Mouse (Mus musculus): ENCODE measurements at regions not wholly inside any gene's neighbourhood (a gene's known extent, or its start where the extent isn't known, plus 50 kb on each side); places are given as distances from the start of the nearest gene placed in this dataset.

DNA sequence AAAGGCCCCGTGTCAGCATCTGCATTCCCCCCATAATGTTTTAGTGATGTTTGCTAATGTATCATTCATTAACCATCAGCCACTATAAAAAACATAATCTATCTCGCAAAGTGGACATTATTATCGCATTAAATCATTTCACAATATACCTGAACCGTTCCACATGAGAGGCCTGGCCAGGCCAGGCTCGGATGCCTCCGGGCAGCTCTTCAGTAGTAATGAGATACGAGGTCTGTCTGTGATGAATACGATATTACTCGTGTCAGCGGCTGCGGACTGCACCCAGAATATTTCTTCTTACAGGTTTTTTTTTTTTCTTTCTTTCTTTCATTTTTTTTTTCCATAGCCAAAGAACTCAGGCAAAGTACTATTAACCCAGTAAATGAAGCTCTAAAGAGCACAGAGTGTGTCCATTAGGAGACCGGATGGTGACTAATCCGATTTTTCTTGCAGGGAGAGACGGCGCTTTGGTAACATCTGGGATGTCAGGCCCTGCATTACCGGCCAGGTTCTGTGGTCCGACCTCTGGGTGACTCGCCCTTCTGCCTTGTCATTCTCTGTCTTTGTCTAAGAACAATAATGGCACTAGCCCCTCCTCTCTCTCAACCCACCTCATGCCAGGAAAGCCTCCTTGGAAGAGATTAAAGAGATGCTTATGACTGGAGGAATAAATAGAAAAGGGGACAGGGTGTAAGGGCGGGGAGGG, 145.5 kb downstream of the Slc35b3 start:
- Histone ChIP-seq H3K9ac (replicated peaks) (no peak overlapping the region), H3K36me3 (no peaks in the 10 kb centered on the region), H3K27me3 (replicated peaks) (no peaks in the 10 kb centered on the region), H3K4me1 (peaks cover 3% of the 10 kb centered on the region; the same call in 1 of the 2 replicates), H3K27ac (replicated peaks) (no peak overlapping the region), H3K4me2 (no peak overlapping the region), H3K4me3 (replicated peaks) (no peak overlapping the region), H3K9me3 (replicated peaks) (no peaks in the 10 kb centered on the region)
- 56% methylated on average over 19 of the region's 19 CpGs for WGBS
- no peak for ATAC-seq (ENCODE audit: low FRiP score)

DNA sequence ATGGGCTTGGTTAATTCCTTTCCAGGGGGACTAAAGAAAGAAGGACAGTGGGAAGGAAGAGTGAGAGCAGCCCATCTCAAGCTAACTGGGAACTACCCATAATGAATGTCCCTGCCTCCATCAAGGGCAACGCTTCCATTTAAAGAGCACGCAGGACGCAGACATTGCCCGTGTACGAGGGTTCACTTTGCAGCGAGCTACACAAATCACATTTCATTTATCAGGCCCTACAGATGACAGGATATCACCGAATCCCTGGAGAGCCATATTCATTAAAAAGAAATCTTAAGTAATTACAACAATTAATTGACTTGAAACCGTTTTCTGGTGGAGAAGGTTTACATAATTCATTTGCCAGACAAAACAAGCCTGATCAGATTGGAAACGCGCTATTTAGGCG, 139.7 kb upstream of the Eef1e1 start:
- Histone ChIP-seq H3K4me3 (replicated peaks) (no peak overlapping the region), H3K27ac (replicated peaks) (no peak overlapping the region), H3K9me3 (replicated peaks) (no peaks in the 10 kb centered on the region), H3K4me2 (peak overlapping the region; percentile 40), H3K4me1 (peaks cover 4% of the 10 kb centered on the region), H3K9ac (replicated peaks) (no peak overlapping the region), H3K36me3 (no peaks in the 10 kb centered on the region), H3K27me3 (replicated peaks) (no peaks in the 10 kb centered on the region)
- ATAC-seq (ENCODE audit: low FRiP score) = no peak; the same call in 1 of the 2 replicates
- WGBS = 44% methylated on average over 11 of the region's 11 CpGs

DNA sequence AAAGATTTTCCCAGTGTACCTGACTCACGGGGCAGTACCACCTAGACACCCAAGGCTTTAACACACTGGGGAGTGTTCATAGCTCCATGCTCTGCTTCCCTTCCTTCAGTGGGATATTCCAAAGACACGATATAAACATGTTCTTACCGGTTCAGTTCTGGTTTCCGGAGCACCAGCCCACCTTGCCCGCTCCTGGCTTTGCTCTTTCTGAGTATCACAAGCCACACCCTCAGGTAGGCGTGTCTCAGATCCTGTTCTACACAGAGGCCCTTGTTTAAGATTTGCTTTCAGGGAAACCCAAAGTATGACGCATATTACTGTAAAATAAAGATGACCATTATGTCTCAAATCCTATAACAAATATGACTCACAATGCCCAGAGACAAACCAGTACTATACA, 134.6 kb upstream of the Eef1e1 start:
- 48% methylated on average over 7 of the region's 7 CpGs for WGBS
- H3K9ac ChIP-seq (replicated peaks) = no peak overlapping the region
- no peaks in the 10 kb centered on the region for H3K9me3 ChIP-seq (replicated peaks)
- H3K27ac ChIP-seq (replicated peaks) = no peak overlapping the region
- H3K36me3 ChIP-seq = no peaks in the 10 kb centered on the region
- no peak for ATAC-seq (ENCODE audit: low FRiP score)
- H3K4me1 ChIP-seq = peaks cover 3% of the 10 kb centered on the region; the same call in 1 of the 2 replicates
- no peak overlapping the region for H3K4me2 ChIP-seq
- no peak overlapping the region for H3K4me3 ChIP-seq (replicated peaks)
- no peaks in the 10 kb centered on the region for H3K27me3 ChIP-seq (replicated peaks)

DNA sequence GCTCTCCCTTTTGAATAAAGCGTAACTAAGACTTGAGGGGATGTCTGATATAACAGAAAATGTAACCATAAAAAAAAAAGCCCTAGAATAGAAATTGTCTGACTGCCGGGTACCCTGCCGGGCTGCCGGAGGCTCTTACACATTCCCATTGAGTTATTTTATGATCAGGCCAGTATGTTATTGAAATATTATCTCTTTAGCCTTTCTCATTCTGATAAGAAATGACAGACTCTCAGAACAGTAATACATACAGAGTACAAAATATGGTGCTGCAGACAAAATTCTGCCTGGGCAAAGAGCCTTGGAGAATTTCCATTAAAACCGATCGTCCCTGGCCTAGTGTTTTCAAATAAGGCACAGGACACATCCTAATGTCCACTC, 121.8 kb upstream of the Eef1e1 start:
- H3K4me3 ChIP-seq (replicated peaks) = no peak overlapping the region
- no peaks in the 10 kb centered on the region for H3K36me3 ChIP-seq
- no peaks in the 10 kb centered on the region for H3K9me3 ChIP-seq (replicated peaks)
- 46% methylated on average over 6 of the region's 6 CpGs for WGBS
- H3K9ac ChIP-seq (replicated peaks) = no peak overlapping the region
- no peak overlapping the region for H3K27ac ChIP-seq (replicated peaks)
- H3K4me2 ChIP-seq = no peak overlapping the region
- H3K27me3 ChIP-seq (replicated peaks) = no peaks in the 10 kb centered on the region
- ATAC-seq (ENCODE audit: low FRiP score) = no peak
- H3K4me1 ChIP-seq = peaks cover 23% of the 10 kb centered on the region

DNA sequence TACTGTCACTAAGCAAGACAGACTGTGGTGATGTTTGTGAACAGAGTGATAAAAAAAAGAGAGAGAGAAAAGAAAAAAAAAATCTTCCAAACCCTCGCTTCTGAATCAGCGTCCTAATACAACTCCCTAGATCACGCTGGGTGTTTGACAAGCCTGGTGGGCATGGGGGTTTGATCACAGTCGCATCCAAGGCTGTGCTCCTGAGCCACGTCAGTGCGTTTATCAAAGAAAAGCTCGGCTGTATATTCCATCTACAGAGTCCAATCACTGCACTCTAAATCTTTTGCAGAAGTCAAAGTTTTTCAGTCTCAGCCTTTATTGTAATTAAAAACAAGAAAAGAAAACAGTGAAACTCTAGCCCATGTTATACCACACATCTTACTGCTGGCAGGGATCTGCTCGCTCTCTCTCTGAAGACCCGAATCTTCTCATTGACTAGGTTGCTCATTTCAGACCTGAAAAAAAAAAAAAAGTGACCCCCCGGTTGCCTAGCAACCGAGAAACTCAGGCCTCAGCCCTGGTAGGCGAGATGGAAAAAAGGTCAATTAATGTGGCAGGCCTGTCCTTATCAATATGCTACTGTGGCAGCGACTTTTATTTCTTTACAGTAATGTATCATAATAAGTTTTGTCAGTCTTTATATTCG, 121.2 kb upstream of the Eef1e1 start:
- no peak overlapping the region for H3K4me2 ChIP-seq
- no peak for ATAC-seq (ENCODE audit: low FRiP score)
- no peak overlapping the region for H3K4me3 ChIP-seq (replicated peaks)
- 41% methylated on average over 14 of the region's 14 CpGs for WGBS
- H3K27ac ChIP-seq (replicated peaks) = no peak overlapping the region
- H3K9me3 ChIP-seq (replicated peaks) = no peaks in the 10 kb centered on the region
- peaks cover 23% of the 10 kb centered on the region for H3K4me1 ChIP-seq
- no peaks in the 10 kb centered on the region for H3K36me3 ChIP-seq
- H3K27me3 ChIP-seq (replicated peaks) = no peaks in the 10 kb centered on the region
- no peak overlapping the region for H3K9ac ChIP-seq (replicated peaks)

DNA sequence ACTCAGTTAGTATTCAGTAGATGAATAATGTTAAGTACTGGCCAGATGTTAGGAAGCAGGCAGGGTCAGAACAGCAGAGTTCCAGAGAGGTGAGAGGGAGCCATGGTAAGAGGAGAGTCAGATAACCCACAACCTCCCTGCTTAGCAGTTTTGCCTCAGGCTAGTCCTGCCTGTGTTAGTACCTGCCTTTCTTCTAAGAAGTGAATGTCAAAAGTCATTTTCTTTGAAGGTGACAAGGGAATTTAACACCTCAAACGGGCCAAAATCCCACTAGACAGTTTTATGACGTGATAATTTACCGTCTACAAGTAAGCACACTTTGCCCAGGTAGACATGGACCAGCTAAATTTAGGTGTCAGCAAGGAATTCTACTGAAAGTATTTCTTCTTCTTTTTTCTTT, 117.7 kb upstream of the Eef1e1 start:
- Histone ChIP-seq H3K4me2 (no peak overlapping the region), H3K9me3 (replicated peaks) (no peaks in the 10 kb centered on the region), H3K4me1 (peaks cover 19% of the 10 kb centered on the region), H3K4me3 (replicated peaks) (no peak overlapping the region), H3K27ac (replicated peaks) (no peak overlapping the region), H3K9ac (replicated peaks) (no peak overlapping the region), H3K36me3 (no peaks in the 10 kb centered on the region), H3K27me3 (replicated peaks) (no peaks in the 10 kb centered on the region)
- ATAC-seq (ENCODE audit: low FRiP score) = no peak
- 80% methylated on average over 3 of the region's 3 CpGs for WGBS

DNA sequence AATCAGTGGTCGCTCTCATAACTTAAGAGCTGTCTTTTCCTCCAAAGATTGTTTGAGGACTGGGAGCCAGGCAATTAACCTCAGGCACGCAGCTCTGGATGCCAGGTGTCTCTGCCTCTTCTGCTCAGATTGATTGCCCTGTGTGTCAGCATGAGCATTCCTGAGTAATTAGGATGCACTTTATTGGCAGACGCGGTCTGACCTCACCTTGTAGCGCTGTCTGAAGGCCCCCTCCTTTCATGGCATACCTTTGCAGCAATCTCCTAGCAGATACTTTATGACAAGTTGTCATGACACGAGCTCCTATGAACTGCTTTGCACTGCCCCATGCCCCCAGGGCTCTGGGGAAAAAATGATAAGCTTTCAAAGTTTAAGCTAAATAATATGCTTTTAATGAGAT, 114.1 kb upstream of the Eef1e1 start:
- H3K27me3 ChIP-seq (replicated peaks) = no peaks in the 10 kb centered on the region
- H3K9ac ChIP-seq (replicated peaks) = no peak overlapping the region
- H3K4me3 ChIP-seq (replicated peaks) = no peak overlapping the region
- H3K36me3 ChIP-seq = no peaks in the 10 kb centered on the region
- no peak for ATAC-seq (ENCODE audit: low FRiP score)
- no peak overlapping the region for H3K27ac ChIP-seq (replicated peaks)
- no peaks in the 10 kb centered on the region for H3K9me3 ChIP-seq (replicated peaks)
- WGBS = 58% methylated on average over 6 of the region's 6 CpGs
- H3K4me2 ChIP-seq = no peak overlapping the region
- H3K4me1 ChIP-seq = no peaks in the 10 kb centered on the region

DNA sequence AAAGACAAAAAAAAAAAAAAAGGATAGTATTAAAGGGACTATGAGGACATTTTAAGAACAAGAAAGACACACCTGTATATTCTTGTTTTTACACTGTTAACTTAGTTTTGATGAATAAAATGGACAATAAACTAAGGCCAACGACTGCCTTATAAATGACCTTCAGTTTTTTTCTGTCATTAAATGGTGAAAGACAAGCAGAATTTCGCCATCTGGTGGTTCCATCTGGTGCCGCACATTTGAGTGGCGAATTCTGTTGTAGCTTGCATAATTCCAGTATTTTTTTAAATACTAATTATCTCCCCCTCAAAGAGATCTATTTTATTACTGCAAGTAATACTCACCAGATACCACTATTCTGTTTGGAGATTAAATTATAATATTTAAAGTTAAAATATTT, 107.3 kb upstream of the Eef1e1 start:
- no peaks in the 10 kb centered on the region for H3K27me3 ChIP-seq (replicated peaks)
- H3K27ac ChIP-seq (replicated peaks) = no peak overlapping the region
- 39% methylated on average over 4 of the region's 4 CpGs for WGBS
- H3K4me1 ChIP-seq = no peaks in the 10 kb centered on the region
- H3K9ac ChIP-seq (replicated peaks) = no peak overlapping the region
- H3K9me3 ChIP-seq (replicated peaks) = no peaks in the 10 kb centered on the region
- H3K36me3 ChIP-seq = no peaks in the 10 kb centered on the region
- H3K4me2 ChIP-seq = no peak overlapping the region
- H3K4me3 ChIP-seq (replicated peaks) = no peak overlapping the region
- ATAC-seq (ENCODE audit: low FRiP score) = no peak

DNA sequence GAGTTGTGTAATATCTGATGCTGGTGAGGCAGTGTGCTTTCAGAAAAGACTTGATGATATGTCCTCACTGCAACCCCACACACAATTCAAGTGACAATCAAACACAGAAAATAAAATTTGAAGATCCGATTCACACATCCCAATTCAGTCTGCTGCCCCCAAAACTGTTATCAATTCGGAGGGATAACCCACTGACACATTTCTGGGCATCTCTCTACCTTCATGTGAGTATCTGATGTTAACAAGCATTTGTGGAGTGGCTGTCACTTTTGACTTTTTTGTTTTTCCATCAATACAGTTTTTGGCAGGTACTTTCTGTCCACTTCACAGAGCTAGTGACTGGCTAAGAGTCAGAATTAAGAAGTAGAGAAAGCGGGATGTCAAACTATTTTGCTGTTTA, 101.4 kb upstream of the Eef1e1 start:
- no peak for ATAC-seq (ENCODE audit: low FRiP score)
- 90% methylated on average over 3 of the region's 3 CpGs for WGBS
- no peaks in the 10 kb centered on the region for H3K9me3 ChIP-seq (replicated peaks)
- no peaks in the 10 kb centered on the region for H3K36me3 ChIP-seq
- no peaks in the 10 kb centered on the region for H3K4me1 ChIP-seq
- no peak overlapping the region for H3K4me3 ChIP-seq (replicated peaks)
- H3K4me2 ChIP-seq = no peak overlapping the region
- no peak overlapping the region for H3K9ac ChIP-seq (replicated peaks)
- no peaks in the 10 kb centered on the region for H3K27me3 ChIP-seq (replicated peaks)
- H3K27ac ChIP-seq (replicated peaks) = no peak overlapping the region

DNA sequence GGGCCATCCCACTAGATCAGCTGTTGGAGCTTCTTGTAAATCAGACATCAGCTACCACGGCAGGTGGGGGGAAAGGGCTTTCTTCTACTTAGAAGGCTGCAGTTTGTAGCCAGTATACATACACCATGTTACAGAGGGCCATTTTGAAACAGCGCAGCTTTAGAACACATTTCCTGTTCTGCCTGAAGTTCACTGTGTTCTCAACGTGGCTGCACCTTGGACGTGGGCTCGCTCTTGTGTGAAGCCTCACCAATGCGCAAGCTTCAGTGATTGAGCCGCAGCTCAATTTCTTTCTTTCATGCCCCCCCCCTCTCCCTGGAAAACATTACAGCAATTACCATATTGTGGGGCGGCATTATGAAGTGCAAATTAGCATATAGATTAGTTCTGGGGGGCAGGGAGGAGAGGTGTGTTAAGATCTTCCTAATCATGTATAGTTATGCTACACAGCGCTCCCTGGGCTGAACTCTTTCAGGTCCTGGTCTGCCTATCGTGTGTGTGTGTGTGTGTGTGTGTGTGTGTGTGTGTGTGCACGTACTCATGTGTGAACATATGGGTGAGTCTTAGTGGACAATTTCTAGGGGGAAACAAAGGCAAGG, 97.9 kb upstream of the Eef1e1 start:
- Histone ChIP-seq H3K27ac (replicated peaks) (no peak overlapping the region), H3K9ac (replicated peaks) (no peak overlapping the region)
- 54% methylated on average over 11 of the region's 11 CpGs for WGBS

DNA sequence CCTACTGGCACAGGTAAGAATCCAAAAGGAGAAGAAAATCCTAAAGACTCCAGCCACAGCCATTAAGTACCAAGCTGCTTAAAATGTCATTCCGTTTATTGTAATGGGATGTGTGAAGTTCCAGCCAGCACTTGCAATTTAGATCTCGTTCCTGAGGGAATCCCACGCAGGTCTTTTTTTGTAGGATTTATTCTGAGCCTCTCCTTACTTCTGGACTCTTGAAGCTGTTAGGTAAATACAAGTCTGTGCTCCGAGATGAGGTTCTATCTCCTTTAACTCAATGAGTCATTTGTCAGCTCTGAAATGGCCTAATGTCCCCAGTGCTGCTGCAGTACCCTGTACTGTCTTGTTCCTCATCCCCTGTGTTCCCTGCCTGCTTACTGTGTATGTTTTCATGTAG, 94.9 kb upstream of the Eef1e1 start:
- Histone ChIP-seq H3K4me3 (replicated peaks) (no peak overlapping the region), H3K4me2 (no peak overlapping the region), H3K36me3 (no peaks in the 10 kb centered on the region), H3K9me3 (replicated peaks) (no peaks in the 10 kb centered on the region), H3K27me3 (replicated peaks) (no peaks in the 10 kb centered on the region), H3K4me1 (no peaks in the 10 kb centered on the region), H3K9ac (replicated peaks) (no peak overlapping the region), H3K27ac (replicated peaks) (no peak overlapping the region)
- 75% methylated on average over 4 of the region's 4 CpGs for WGBS
- ATAC-seq (ENCODE audit: low FRiP score) = no peak

More for the DNA sequence above, 97.9 kb upstream of the Eef1e1 start:
- no peak; the same call in 1 of the 2 replicates for ATAC-seq (ENCODE audit: low FRiP score)
- Histone ChIP-seq H3K4me2 (no peak overlapping the region), H3K36me3 (no peaks in the 10 kb centered on the region), H3K27me3 (replicated peaks) (no peaks in the 10 kb centered on the region), H3K9me3 (replicated peaks) (no peaks in the 10 kb centered on the region), H3K4me3 (replicated peaks) (no peak overlapping the region), H3K4me1 (no peaks in the 10 kb centered on the region)

DNA sequence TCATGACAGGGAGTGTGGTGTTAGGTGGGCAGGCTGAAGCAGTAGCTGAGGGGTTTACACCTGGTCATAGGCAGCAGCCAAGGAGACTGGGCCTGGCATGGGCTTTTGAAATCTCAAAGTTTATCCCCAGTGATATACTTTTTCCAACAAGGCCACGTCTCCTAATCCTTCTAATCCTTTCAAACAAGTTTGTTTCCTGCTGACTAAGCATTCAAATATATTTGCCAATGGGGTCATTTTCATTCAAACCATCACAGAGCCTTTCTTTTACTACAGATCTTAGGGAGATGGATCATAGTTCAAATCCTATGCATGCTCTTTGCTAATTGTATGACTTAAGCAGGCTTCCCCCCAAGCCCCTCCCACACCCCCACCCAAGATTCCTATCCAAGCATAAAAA, 93.0 kb upstream of the Eef1e1 start:
- H3K9me3 ChIP-seq (replicated peaks) = no peaks in the 10 kb centered on the region
- H3K4me1 ChIP-seq = no peaks in the 10 kb centered on the region
- H3K4me2 ChIP-seq = no peak overlapping the region
- no peaks in the 10 kb centered on the region for H3K36me3 ChIP-seq
- no peak overlapping the region for H3K4me3 ChIP-seq (replicated peaks)
- ATAC-seq (ENCODE audit: low FRiP score) = no peak
- WGBS = 81% methylated on average over 1 of the region's 1 CpGs
- H3K27me3 ChIP-seq (replicated peaks) = no peaks in the 10 kb centered on the region
- no peak overlapping the region for H3K9ac ChIP-seq (replicated peaks)
- H3K27ac ChIP-seq (replicated peaks) = no peak overlapping the region

All from neural tube, embryonic 15.5 days (tissue).